In genomic region chr15:83036900-83037519, GRCm38 (mm10) we compare ENCODE assay signal across 9 mouse cellular contexts. TPM values are rescaled to one million over a fixed set of nuclear protein-coding genes. Genes with fewer than 3 reads are reported as not detected.
DNase-seq lines count a peak whose midpoint lies in the region; TF ChIP-seq lines count a peak whose summit lies in the region.
"Had no signal": no experiment of that assay in that cellular context is flagged by ENCODE, and none has a peak within 500 bp of the region (broad histone marks: within the 10 kb centered on the region; RNA-seq: fewer than 3 reads in every experiment).

No protein-coding gene starts in this region.

- peaks cover 12% of the 10 kb centered on the region for H3K4me1 ChIP-seq in heart, adult 2 months (ENCODE audit: control insufficient read depth, insufficient read depth, low read length)

- 37% methylated on average over 14 of the region's 14 CpGs for WGBS in heart, adult 2 months

- no peak for TF ChIP-seq POLR2A in heart, adult 2 months (IDR thresholded peaks at IDR 0.05; ENCODE audit: insufficient read depth, low read depth, low read length)

- H3K9ac ChIP-seq in heart, adult 2 months (ENCODE audit: low read depth, low read length) = no peak overlapping the region
- H3K9ac ChIP-seq: limb, embryonic 12.5 days had no signal

- no peak overlapping the region for H3K4me3 ChIP-seq in heart, adult 2 months
- H3K4me3 ChIP-seq: limb, embryonic 12.5 days had no signal

- TF ChIP-seq CTCF in heart, adult 2 months (IDR thresholded peaks at IDR 0.05) = no peak

- no peaks in the 10 kb centered on the region for H3K27me3 ChIP-seq in heart, adult 2 months (ENCODE audit: control insufficient read depth, insufficient read depth, low read length)

- intact Hi-C loops in heart, adult 2 months (cut with DNase I) = loop anchor here (1.0 to 5.0 kb wide), 3 partner anchors 130 to 232 kb away; no protein-coding TSS in a partner anchor

- H3K79me2 ChIP-seq in heart, adult 2 months (replicated peaks; ENCODE audit: control insufficient read depth, insufficient read depth, low read length) = no peaks in the 10 kb centered on the region

- peak; percentile 46 to 60 for DNase-seq in heart, adult 2 months
- DNase-seq in heart, adult 8-10 months (ENCODE audit: low spot score) = no peak
- peak; percentile 38 for DNase-seq in 3T3-L1 (ENCODE audit: low read depth, low spot score)
- peak; percentile 57 for DNase-seq in cerebellum, adult 11-12 months
- DNase-seq in heart, postnatal 4 days = peak; percentile 92
- peak; percentile 68 for DNase-seq in right cerebral cortex, postnatal 4 days
- no peak for DNase-seq in embryo, embryonic 10 days (ENCODE audit: low spot score)
- DNase-seq in spleen, postnatal 4 days (ENCODE audit: low spot score in 2 of 2) = no peak

- no peak overlapping the region for H3K27ac ChIP-seq in heart, adult 2 months
- H3K27ac ChIP-seq: limb, embryonic 12.5 days had no signal

- TF ChIP-seq EP300 in heart, adult 2 months (IDR thresholded peaks at IDR 0.05; ENCODE audit: insufficient read depth, low read depth, low read length) = no peak

- H3K36me3 ChIP-seq in heart, adult 2 months (ENCODE audit: control insufficient read depth, insufficient read depth, low read length) = no peaks in the 10 kb centered on the region
- H3K36me3 ChIP-seq: limb, embryonic 12.5 days had no signal

RNA-seq across cellular contexts. Expression of gene Nfam1, which starts 3.9 kb away (rescaled TPM):
- total RNA-seq in heart, adult 2 months (2021) = 1 to 10 TPM; 2.4 to 2.6 TPM
- 3.1 and 3.9 TPM in 2 replicates for polyA plus RNA-seq in heart, adult 2 months (2012; rRNA removed)
- 1 to 10 TPM; 1.1 to 4.8 (median 1.5) TPM for total RNA-seq in heart, adult 8-10 months (2022)
- total RNA-seq in heart, postnatal 4 days (2021) = 1 to 10 TPM in 1 of 2 experiments, under 1 TPM in 1; 0.98 to 1.4 TPM

RNA-seq across cellular contexts. Expression of gene Tcf20, which starts 49.3 kb away (rescaled TPM):
- total RNA-seq in heart, adult 2 months (2021) = 10 to 100 TPM; 60.1 to 60.8 TPM
- 6.6 and 9.5 TPM in 2 replicates for polyA plus RNA-seq in heart, adult 2 months (2012; rRNA removed)
- 10 to 100 TPM; 56.2 to 63.4 (median 59.7) TPM for total RNA-seq in heart, adult 8-10 months (2022)
- 10 to 100 TPM; 71.1 to 78.7 TPM for total RNA-seq in heart, postnatal 4 days (2021)

RNA-seq across cellular contexts. Expression of gene Serhl, which starts 52.3 kb away (rescaled TPM):
- total RNA-seq in heart, adult 2 months (2021) = 10 to 100 TPM; 36.8 to 41.0 TPM
- polyA plus RNA-seq in heart, adult 2 months (2012; rRNA removed) = 82.7 and 90.2 TPM in 2 replicates
- 10 to 100 TPM; 47.4 to 64.0 (median 62.0) TPM for total RNA-seq in heart, adult 8-10 months (2022)
- total RNA-seq in heart, postnatal 4 days (2021) = 10 to 100 TPM; 73.2 to 74.7 TPM

Comparison
In these comparisons a context has a peak if more than half of its experiments do, and no peak if none do; other contexts are left out.
1. DNase-seq: peak in heart, adult 2 months (2 of 2), 3T3-L1 (single experiment), cerebellum, adult 11-12 months (single experiment), heart, postnatal 4 days (single experiment) and right cerebral cortex, postnatal 4 days (single experiment); none in heart, adult 8-10 months (single experiment), embryo, embryonic 10 days (single experiment) and spleen, postnatal 4 days (0 of 2).